Mouse (Mus musculus): ENCODE measurements around the gene Frmd5.
A peak's percentile ranks its signal among the peaks of the same experiment; 100 is the strongest.
"Not testable (repeated sequence)": the region's sequence is repeated elsewhere in the genome, so short reads cannot be mapped to it uniquely, and the experiment has no call there.

The Frmd5 gene

DNA sequence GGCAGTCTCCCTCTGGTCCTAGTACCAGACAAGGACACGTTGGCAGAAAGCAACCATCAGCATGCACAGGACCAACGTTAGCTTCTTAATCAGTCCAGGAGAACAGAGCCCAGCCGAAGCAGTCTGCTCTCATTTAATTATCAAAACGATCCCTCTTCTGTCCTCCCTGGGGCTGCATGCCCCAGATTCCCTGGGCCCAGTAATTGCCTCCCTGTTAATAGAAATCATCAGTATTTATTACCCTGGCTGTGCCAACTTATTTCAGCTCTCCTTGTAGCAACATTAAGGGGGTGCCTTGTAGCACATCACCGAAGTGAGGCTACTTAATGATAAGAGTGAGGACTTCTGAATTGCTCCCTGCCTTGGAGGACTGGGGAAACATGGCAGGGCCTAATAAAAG is 241.0 kb downstream of the Frmd5 start:
- no peak for DNase-seq

DNA sequence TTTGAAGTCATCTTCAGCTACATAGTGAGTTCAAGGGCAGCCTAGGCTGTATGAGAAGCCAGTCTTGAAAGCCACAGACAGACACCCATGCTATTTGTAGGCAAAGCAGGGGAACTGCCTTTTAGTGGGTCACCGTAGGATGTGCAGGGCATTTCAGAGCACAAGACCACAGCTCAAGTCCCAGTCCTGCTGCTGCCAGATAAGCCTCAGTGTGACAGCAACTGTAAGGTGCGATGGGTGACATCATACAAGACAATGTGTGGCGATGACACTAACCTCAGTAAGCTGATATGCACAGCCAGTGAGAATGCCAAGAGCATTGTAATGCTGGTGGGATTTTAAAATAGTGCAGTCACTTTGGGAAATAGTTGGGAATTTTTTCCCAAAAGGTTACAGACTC is 243.8 kb downstream of the Frmd5 start:
- no peak for DNase-seq

DNA sequence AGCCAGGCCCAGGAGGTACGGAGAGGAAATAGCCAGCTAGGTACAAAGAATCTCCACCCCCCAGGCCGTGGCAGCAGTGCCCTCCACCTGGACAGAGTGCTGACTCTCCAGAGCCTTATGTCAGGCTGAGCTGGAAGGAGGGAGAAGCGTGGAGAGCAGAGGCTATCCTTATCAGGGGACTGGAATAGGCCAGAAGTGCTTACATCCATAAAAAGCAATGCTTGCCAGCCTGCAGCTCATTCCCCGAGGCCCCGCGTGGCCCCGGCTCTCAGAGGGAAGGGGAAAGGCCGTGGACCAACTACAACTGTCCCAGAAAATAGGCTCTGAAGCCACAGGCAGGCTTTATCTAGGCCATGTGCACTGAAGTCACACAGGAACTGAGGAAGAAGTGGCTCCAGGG is 255.6 kb downstream of the Frmd5 start:
- no peak for DNase-seq

DNA sequence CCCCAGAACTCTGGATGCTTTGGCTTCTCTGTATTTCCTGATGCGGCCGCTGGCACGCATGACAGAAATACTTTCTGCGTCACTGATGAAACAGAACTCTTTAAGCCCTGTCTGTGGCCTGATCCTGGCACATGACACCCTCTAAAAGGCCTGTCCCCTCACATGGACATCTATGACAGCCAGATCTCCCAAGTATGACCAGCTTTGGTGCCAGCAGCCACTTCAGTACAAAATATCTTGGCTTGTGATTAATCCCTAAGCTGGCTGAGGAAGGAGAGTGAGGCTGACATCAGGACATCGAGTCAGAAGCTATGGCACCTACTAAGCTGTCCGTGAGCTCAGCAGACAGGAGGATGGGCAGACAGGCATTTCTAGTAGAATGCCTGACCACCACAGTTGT is 257.3 kb downstream of the Frmd5 start:
- no peak for DNase-seq

DNA sequence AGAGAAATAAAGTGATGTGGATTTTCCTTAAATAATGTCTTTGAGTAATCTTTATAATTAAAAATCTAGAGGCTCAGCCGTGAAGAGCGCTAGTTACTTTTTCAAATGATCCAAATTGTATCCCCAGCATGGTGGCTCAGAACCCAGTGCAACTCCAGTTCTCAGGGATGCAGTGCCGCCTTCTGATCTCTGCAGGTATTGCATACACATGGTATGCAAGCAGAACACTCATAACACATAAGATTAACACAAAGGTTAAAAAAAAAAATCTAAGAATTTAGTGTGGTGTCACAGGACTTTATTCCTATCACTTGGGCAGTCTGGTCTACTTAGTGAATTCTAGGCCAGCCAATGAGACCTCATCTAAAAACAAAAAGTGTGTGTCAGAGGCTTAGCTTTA is 262.1 kb downstream of the Frmd5 start:
- no peak for DNase-seq

DNA sequence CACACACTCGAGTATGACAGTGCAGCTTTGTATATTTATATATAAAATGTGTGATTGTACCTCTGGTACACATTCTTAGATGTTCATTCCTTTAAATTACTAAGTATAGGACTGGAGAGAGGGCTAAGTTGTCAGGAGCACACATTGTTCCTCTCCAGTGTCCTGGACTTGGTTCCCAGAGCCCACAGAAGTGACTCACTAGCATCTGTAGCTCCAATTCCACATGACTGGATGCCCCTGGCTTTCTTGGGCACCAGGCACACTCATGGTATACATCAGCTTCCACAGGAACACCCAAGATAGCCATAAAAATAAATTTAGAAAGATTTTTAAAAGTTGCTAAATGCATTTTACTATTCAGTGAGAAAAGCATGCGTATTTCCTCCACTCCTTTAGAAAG is 281.8 kb downstream of the Frmd5 start:
- no peak for DNase-seq

DNA sequence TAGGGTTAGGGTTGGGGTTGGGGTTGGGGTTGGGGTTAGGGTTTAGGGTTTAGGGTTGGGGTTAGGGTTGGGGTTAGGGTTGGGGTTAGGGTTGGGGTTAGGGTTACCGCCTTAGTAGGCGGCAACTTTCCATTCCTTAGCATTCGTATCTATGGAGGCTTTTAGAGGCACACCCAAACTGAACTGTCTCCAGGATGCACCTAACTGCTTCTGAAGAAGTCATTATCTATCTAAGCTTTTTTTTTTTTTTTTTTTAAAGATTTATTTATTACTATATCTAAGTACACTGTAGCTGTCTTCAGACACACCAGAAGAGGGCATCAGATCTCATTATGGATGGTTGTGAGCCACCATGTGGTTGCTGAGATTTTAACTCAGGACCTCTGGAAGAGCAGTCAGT is 284.1 kb downstream of the Frmd5 start:
- DNase-seq = not testable (repeated sequence)

DNA sequence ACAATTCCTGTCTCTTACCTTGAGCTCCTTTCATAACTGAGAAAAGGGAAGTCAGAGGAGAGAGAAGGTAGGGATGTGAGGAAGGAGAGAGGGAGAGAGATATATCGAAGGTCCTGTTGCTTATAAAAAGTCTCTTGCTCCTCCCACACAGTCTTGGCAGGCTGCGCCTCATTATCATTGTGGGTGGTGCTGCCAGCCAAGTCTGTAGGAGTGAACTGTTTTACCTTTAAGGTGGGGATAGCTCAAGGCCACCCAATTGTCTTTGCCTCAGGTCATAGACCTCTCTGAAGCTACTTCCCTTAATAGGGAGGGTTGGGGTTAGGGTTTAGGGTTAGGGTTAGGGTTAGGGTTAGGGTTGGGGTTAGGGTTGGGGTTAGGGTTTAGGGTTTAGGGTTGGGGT is 284.9 kb downstream of the Frmd5 start:
- no peak for DNase-seq

DNA sequence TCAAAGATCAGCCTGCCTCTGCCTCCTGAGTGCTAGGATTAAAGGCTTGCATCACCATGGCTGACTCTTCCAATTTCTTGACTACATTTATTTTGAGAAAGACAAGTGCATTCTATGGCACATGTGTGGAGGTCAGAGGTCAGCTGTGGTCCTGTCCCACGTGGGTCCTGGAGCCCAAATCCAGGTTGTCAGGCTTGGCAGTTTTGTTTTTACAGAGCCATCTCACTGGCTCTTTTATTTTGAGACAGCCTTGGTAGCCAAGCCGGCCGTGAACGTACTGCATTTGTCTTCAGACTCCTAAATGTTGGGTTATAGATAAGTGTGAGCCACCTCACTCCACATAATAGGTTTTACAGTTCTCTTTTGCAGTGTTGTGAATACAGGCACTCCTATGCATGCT is 288.2 kb downstream of the Frmd5 start:
- DNase-seq = not testable (repeated sequence)

DNA sequence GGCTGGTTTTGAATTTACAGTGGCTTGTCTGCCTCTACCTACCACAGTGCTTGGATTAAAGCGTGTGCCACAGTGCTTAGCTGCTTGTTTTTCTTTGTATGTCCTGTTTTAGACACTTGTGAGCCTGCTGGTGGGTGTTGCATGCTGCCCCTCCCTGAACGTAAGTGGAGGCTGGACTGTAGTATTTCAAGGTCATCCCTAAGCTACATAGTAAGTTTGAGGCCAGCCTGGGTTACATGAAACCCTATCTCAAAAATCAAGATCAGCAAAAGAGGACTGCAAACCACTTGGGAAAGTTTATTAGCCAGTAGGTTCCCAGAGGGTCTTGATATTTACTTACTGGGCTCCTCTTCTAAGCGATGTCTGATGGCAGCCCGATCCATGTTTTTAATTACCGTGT is 288.8 kb downstream of the Frmd5 start:
- no peak for DNase-seq

DNA sequence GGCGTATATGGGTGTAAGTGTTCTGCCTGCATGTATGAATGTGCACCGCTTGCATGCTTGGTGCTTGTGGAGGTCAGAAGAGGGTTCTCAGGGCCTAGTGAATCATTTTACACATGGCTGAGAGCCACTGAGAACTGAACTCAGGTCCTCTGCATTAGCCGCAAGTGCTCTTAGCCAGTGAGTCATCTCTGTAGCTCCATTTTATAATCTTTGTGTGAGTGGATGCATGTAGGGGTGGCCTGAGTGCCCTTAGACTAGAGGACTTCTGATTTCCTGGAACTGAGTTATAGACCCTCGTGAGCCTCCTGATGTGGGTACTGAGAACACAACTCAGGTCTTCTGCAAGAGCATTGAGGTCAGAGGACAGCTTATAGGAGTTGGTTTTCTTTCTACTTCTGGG is 292.7 kb downstream of the Frmd5 start:
- DNase-seq = no peak

DNA sequence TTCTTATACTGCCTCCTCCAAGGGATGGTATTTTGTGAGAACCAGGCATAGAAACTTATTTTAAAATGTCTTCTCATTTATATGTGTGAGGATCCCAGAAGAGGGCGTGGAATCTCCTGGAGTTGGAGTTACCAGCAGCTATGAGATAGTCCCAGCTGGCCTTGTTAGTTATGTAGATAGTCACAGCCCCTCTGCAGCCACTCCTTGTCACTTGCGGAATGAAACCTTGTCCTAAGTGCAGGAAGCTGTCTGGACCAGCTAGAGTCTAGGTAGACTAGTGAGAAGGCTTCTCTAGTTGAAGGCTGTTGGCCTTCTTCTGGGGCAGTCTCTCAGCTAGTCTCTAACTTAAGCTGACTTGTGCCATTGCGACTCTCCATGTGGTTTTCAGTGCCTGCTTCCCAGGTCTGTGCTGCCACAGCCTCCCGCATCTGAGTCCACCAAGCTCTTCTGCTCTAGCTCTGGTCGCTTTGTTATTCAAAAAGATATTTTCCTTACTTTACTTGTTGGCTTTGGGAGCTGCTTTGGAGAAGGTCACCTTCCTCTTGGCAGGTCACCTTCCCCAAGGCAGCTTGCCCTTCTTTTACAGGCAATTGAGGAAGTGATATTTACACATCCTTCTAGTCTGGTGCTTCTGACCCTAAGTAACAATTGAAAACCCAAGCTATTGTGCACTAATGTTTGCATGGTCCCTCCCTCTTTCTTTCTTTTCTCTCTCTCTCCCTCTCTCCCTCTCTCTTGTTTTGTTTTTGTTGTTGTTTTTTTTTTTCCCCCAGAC is 293.7 kb downstream of the Frmd5 start:
- DNase-seq = not testable (repeated sequence)

DNA sequence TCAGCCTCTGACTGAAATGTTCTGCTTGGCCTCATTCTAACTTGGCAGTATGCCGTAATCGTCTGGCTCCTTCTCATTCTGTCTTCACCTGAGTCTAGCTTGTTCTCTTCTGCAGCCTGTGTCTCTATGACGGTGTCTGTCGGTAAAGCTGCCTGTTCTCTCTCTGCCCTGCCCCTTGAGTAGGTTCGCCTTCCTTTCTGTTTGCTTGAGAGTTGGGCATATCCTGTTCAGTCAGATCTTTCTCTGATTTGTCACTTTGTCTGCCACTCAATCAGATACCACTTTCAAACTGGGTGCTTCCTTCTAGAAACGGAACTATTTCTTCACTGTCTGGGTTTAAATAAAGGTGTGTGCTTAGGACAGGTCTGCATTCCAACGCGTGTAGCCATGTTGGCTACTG is 295.5 kb downstream of the Frmd5 start:
- DNase-seq = no peak

DNA sequence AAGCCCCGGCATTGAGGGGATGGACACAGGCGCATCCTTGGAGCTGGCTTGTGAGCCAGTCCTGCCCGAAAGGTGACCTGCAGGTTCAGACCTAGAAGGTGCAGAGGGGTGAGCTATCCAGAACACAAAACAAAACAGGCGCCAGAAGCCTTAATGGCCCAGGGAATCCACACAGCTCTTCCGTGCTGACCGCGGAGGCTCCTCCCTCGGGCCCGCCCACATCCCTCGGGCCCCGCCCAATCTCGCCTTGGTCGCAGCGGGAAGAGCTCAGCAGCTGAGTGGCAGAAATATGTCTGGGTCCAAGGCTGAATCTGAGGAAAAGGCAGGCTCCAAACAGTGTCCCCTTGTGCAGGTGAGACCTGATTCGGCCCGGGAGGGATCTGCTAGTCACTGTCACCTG is 297.3 kb downstream of the Frmd5 start:
- peak; percentile 85 for DNase-seq

DNA sequence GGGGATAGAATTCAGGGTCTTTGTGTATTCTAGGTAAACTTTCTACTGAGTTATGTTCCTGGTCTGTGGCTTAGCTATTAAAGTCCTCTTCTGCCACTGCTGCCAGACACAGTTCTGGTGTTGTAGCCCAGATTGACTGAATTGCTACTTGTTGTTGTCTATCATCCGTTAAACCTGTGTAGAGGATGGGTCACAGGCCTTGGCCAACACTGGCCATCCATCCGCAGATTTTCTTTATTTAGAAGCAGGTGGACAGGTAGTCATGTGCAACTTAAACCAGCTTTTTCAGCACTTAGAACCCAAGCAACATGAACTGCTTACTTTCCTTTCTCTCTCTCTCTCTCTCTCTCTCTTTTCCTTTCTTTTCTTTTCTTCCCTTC is 298.9 kb downstream of the Frmd5 start:
- DNase-seq = no peak

DNA sequence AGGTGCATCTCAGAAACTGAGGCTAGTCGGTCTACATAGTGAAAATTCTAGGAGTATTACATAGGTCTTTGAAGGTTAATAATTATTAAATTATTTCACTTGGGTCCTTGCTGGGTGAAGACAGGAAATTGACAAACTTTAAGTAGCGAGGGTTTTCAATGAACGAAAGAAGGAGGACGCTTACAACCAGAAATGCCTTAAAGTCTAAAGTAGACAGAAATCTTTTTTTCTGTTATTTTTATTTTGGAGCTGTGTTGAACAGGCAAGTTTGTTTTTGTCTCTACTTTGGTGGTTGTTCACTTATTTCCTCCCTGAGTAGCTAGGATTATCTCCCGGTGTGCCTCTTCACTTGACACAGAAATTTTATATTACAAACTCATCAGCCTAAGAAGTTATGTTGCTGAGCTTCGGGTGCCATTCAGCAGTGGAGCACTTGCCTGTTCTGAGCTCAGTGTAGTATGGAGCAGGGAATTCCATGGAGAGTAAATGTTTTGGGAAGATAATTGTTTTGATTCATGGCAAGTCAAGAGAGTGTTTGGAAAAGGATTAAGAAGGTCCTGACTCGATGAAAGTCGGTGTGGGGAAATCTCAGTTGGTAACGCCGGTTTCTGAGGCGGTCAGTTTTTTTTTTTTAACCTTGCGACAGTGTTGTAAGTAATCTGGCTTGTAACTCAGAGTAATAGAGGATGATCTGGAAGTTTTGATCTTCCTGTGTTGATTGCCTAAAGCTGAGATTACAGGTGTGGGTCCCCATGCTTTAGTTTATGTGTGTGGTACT is 299.5 kb downstream of the Frmd5 start:
- DNase-seq = no peak

DNA sequence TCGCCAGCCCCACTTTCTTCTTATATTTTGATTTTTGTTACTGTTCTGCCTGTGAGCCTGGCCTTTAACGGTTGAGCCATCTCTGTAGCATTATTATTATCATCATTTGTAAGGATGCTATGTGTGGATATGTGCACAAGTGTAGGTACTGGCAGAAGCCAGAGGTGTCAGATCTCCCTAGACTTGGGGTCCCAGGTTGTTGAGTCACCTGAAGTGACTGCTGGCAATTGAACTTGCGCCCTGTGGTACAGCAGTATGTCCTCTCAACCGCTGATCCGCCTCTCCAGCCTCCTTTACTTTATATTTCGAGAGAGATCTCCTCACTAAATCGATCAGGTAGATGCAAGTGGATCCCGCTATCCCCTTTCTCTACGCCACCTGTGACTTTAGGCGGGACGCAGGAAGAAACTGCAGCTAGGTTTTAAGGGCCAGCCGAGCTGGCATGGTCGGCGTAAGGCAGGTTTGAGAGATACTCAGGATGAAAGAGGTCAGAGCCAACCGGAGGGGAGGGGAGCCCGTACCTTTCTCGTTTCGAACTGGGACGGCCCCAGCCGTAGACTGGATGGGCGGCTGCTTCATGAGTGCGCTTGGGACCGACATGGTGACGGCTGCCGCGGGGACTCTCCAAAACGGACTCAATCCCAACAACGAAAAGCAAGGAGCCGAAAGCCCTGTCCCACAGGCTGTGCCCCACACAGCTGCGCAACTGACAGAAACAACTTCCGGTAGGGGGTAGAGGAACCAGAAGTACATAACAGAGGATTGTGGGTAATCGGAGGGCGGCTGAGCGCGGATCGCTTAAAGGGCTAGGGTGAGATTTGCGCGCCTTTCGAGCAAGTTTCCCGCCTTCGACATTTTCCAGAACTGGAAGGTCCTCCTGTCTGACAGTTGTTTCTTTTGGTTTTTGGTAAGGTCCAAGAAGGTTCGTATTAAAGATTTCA is 300.7 kb downstream of the Frmd5 start, which contains the start of the genes Mfap1a and Wdr76:
Gene Mfap1a (minus strand): TSS at position 724 of the 941 bp plus-strand sequence.
Gene Wdr76 (plus strand): TSS at position 782 of the 941 bp plus-strand sequence.
- DNase-seq = peak; percentile 92

DNA sequence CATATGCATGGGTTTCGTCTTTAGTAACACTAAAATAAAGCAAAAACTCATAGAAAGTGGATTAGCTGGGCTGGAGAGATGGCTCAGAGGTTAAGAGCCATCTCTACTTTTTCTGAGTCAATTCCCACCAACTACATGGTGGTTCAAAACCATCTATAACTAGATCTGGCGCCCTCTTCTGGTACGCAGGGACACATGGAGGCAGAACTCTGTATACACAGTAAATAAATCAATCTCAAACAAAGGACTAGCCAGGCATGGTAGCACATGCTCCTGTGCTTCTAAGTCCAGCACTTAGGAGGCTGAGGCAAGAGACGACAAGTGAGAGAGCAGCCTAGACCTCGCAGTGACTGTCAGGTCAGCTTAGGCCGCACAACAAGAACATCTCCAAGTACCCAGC is 305.3 kb downstream of the Frmd5 start:
- DNase-seq = not testable (repeated sequence)

All from lung, postnatal 10 days (tissue).